Mouse (Mus musculus) CH12.LX (cell line): ENCODE measurements at regions not wholly inside any gene's neighbourhood (a gene's known extent, or its start where the extent isn't known, plus 50 kb on each side); places are given as distances from the start of the nearest gene placed in this dataset.
A peak's percentile ranks its signal among the peaks of the same experiment; 100 is the strongest.

Experiments
- DNase-seq: peaks from one replicate; pipeline ENCODE4 v3.0.0-alpha.2; 2013; ENCODE audit errors: extremely low read depth
- H3K27ac ChIP-seq: 2 replicates; pipeline ENCODE4 v1.5.1; 2012; ENCODE audit warnings: low read depth, mild to moderate bottlenecking, control low read depth, moderate library complexity; ENCODE audit not compliant: insufficient read depth
- H3K27me3 ChIP-seq: replicated peaks from 2 replicates; pipeline ENCODE3; 2012; ENCODE audit warnings: inconsistent platforms
- H3K36me3 ChIP-seq, 2 experiments: replicated peaks in 1 of 2; 2 replicates each; pipeline versions ENCODE3 to v1.6.1; 2012; ENCODE audit warnings: inconsistent platforms in 1 of 2, low read length in 1 of 2, mild to moderate bottlenecking in 1 of 2, mixed read lengths in 1 of 2, moderate library complexity in 1 of 2; ENCODE audit not compliant: control insufficient read depth in 1 of 2, insufficient read depth in 1 of 2
- H3K4me1 ChIP-seq, 2 experiments: 2 replicates each; pipeline ENCODE4 v1.6.1; 2012; ENCODE audit warnings: inconsistent platforms in 1 of 2, moderate library complexity in 1 of 2; ENCODE audit not compliant: insufficient read depth in 2 of 2, control insufficient read depth in 1 of 2
- H3K4me2 ChIP-seq: 2 replicates; pipeline ENCODE4 v1.6.1; 2012; ENCODE audit warnings: low read depth, mild to moderate bottlenecking, control low read depth; ENCODE audit not compliant: poor library complexity, insufficient read depth, severe bottlenecking
- H3K4me3 ChIP-seq, 3 experiments: fragments of 150-350 bp in 1 of 3; sonication (generic) in 1 of 3; replicated peaks in 1 of 3; 2 replicates each; pipeline versions ENCODE3 to v1.5.1; 2011 to 2012; ENCODE audit warnings: low read depth in 2 of 3, low read length in 2 of 3, mild to moderate bottlenecking in 2 of 3, moderate library complexity in 2 of 3, control low read depth in 1 of 3, improper control_type of control experiment in 1 of 3, inconsistent platforms in 1 of 3, mixed read lengths in 1 of 3; ENCODE audit not compliant: poor library complexity in 1 of 3
- H3K79me2 ChIP-seq: replicated peaks from 2 replicates; pipeline ENCODE4 v1.6.1; 2012; ENCODE audit warnings: mild to moderate bottlenecking, moderate library complexity; ENCODE audit not compliant: control insufficient read depth, poor library complexity, insufficient read depth, severe bottlenecking; ENCODE audit errors: extremely low read depth
- H3K9ac ChIP-seq: 2 replicates; pipeline ENCODE4 v1.6.1; 2012; ENCODE audit warnings: low read depth, mild to moderate bottlenecking, control low read depth, moderate library complexity; ENCODE audit not compliant: insufficient read depth
- H3K9me3 ChIP-seq: replicated peaks from 2 replicates; pipeline ENCODE3; 2012; ENCODE audit warnings: low read length, inconsistent platforms, mixed read lengths
- CHD1 ChIP-seq: IDR thresholded peaks from 2 replicates; pipeline ENCODE4 v1.6.1; 2012; ENCODE audit warnings: low read depth, low read length, improper control_type of control experiment, inconsistent platforms
- CTCF ChIP-seq, 2 experiments: IDR thresholded peaks in 1 of 2; conservative IDR thresholded peaks in 1 of 2; 2 replicates each; pipeline ENCODE4 v1.5.1; 2011 to 2012; ENCODE audit warnings: low read depth in 2 of 2, low read length in 2 of 2, improper control_type of control experiment in 1 of 2, inconsistent platforms in 1 of 2, mild to moderate bottlenecking in 1 of 2, moderate library complexity in 1 of 2
- ELF1 ChIP-seq: IDR thresholded peaks from 2 replicates; pipeline ENCODE4 v1.6.1; 2014; ENCODE audit warnings: low read depth, mild to moderate bottlenecking, inconsistent platforms, low read length, improper control_type of control experiment
- EP300 ChIP-seq: IDR thresholded peaks from 2 replicates; pipeline ENCODE4 v1.6.1; 2011; ENCODE audit warnings: low read length, improper control_type of control experiment
- HCFC1 ChIP-seq: IDR thresholded peaks from 2 replicates; pipeline ENCODE4 v1.6.1; 2012; ENCODE audit warnings: low read depth, mild to moderate bottlenecking, inconsistent platforms, low read length, improper control_type of control experiment
- KAT2A ChIP-seq: IDR thresholded peaks from 2 replicates; pipeline ENCODE4 v1.6.1; 2012; ENCODE audit warnings: low read length, improper control_type of control experiment, inconsistent platforms; ENCODE audit not compliant: insufficient replicate concordance
- MAX ChIP-seq: IDR thresholded peaks from 2 replicates; pipeline ENCODE4 v1.6.1; 2011; ENCODE audit warnings: low read length, improper control_type of control experiment
- MEF2A ChIP-seq: IDR thresholded peaks from 2 replicates; pipeline ENCODE4 v1.6.1; 2014; ENCODE audit warnings: low read depth, mild to moderate bottlenecking, inconsistent platforms, low read length, improper control_type of control experiment, borderline replicate concordance
- MXI1 ChIP-seq: IDR thresholded peaks from 2 replicates; pipeline ENCODE4 v1.6.1; 2011; ENCODE audit warnings: mild to moderate bottlenecking, low read depth, low read length, improper control_type of control experiment
- POLR2A ChIP-seq: IDR thresholded peaks from 2 replicates; pipeline ENCODE4 v1.6.1; 2011; ENCODE audit warnings: low read depth, mild to moderate bottlenecking, improper control_type of control experiment, low read length
- POLR2AphosphoS2 ChIP-seq: IDR thresholded peaks from 2 replicates; pipeline ENCODE4 v1.6.1; 2011; ENCODE audit warnings: low read depth, low read length, improper control_type of control experiment
- RCOR1 ChIP-seq: conservative IDR thresholded peaks from 2 replicates; pipeline ENCODE4 v1.6.1; 2012; ENCODE audit warnings: low read depth, mild to moderate bottlenecking, inconsistent platforms, low read length, improper control_type of control experiment
- SIN3A ChIP-seq: IDR thresholded peaks from 2 replicates; pipeline ENCODE4 v1.6.1; 2012; ENCODE audit warnings: low read length, improper control_type of control experiment, inconsistent platforms
- SMC3 ChIP-seq: IDR thresholded peaks from 2 replicates; pipeline ENCODE4 v1.6.1; 2011; ENCODE audit warnings: low read depth, low read length, improper control_type of control experiment
- UBTF ChIP-seq: IDR thresholded peaks from 2 replicates; pipeline ENCODE4 v1.6.1; 2012; ENCODE audit warnings: low read depth, mild to moderate bottlenecking, inconsistent platforms, low read length, improper control_type of control experiment, moderate library complexity
- USF1 ChIP-seq: IDR thresholded peaks from 2 replicates; pipeline ENCODE4 v1.6.1; 2014; ENCODE audit warnings: low read depth, mild to moderate bottlenecking, inconsistent platforms, low read length, improper control_type of control experiment
- ZC3H11A ChIP-seq: IDR thresholded peaks from 2 replicates; pipeline ENCODE4 v1.6.1; 2012; ENCODE audit warnings: low read depth, mild to moderate bottlenecking, inconsistent platforms, low read length, improper control_type of control experiment
- ZKSCAN1 ChIP-seq: IDR thresholded peaks from 2 replicates; pipeline ENCODE4 v1.6.1; 2012; ENCODE audit warnings: low read depth, inconsistent platforms, low read length, improper control_type of control experiment, borderline replicate concordance
- ZMIZ1 ChIP-seq: IDR thresholded peaks from 2 replicates; pipeline ENCODE4 v1.6.1; 2012; ENCODE audit warnings: low read depth, mild to moderate bottlenecking, inconsistent platforms, low read length, improper control_type of control experiment
- dilution Hi-C: fragments of 300-500 bp; cut with MboI; formaldehyde crosslinking; loops from 2 replicates; pipeline ENCODE4 v1.14.3; 2020; ENCODE audit warnings: low sequenced_read_pairs; ENCODE audit not compliant: extremely low pct_unique_long_range_greater_than_20kb, extremely low pct_ligation_motif_present
- in situ Hi-C: fragments of 300-500 bp; cut with MboI; formaldehyde crosslinking; loops from 3 replicates; pipeline ENCODE4 v1.14.3; 2019; ENCODE audit warnings: low sequenced_read_pairs, low pct_ligation_motif_present, low pct_unique_long_range_greater_than_20kb, mixed read lengths

DNA sequence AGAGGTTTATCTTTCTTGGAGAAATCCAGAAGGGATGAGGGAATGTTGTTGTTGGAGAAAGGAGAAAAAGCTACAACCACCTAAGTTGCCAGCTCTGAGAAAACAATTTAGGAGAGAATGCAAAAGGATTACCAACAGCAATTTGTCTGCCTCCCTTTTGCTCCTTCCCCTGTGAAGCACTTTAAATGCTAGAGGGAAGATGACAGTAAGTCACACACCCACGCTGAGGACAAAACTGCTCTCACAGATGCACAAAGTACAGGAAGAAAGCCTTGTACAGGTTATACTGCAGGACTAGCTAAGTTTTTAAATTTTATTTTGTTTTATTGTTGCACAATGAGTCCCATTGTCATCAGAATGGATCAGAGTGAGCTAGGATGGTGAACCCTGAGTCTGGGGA is 83.7 kb upstream of the Spdl1 start:
- in situ Hi-C loops (no loop called here), dilution Hi-C loops (no loop called here)
- H3K27ac ChIP-seq = no peak overlapping the region
- peaks cover 8% of the 10 kb centered on the region for H3K9me3 ChIP-seq
- no peaks in the 10 kb centered on the region for H3K79me2 ChIP-seq
- H3K9ac ChIP-seq = peak overlapping the region; percentile 83
- no peak for DNase-seq
- H3K4me1 ChIP-seq = peaks cover 4 to 27% of the 10 kb centered on the region in 2 experiments
- peak overlapping the region; percentile 77 for H3K4me2 ChIP-seq
- H3K27me3 ChIP-seq = no peaks in the 10 kb centered on the region
- H3K4me3 ChIP-seq = no peak overlapping the region
- no peak for TF ChIP-seq USF1
- TF ChIP-seq MEF2A = no peak
- TF ChIP-seq ZC3H11A = no peak
- TF ChIP-seq CTCF (conservative IDR thresholded peaks at IDR 0.05 in 1 of 2, IDR thresholded peaks at IDR 0.05 in 1 of 2; ENCODE audit: low read depth in 2 of 2, low read length in 2 of 2) = no peak
- TF ChIP-seq RCOR1 = no peak
- no peak for TF ChIP-seq EP300
- TF ChIP-seq ZKSCAN1 = no peak
- TF ChIP-seq HCFC1 = no peak
- H3K36me3 ChIP-seq = no peaks in the 10 kb centered on the region

DNA sequence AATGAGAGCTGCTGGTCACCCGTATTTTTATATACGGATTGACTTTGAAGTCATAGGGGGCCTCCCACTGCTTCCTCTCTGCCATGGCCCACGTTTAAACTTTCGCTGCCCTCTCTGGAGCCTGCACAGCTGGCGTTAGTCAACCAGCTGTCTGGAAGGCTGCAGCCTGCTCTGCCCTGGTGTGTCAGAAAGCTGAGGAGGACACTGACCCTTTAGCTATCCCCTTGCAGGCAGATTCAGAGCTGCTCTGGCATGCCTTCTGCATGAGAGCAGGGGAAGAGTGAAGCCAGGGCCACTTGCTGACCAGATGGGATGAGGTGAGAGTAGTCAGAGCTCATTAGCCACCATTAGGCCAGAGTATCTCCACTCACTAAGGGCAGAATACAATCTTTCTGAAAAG is 76.4 kb upstream of the Spdl1 start:
- H3K4me3 ChIP-seq = no peak overlapping the region
- TF ChIP-seq MXI1 = no peak
- no peak for TF ChIP-seq KAT2A
- no peak for TF ChIP-seq MAX
- TF ChIP-seq CHD1 = no peak
- TF ChIP-seq UBTF = no peak
- no peak for TF ChIP-seq ZC3H11A
- no peak for TF ChIP-seq ZMIZ1
- no peak for TF ChIP-seq SMC3
- TF ChIP-seq ELF1 = no peak
- TF ChIP-seq POLR2A = no peak
- no peak for TF ChIP-seq SIN3A
- no peak for TF ChIP-seq POLR2AphosphoS2

More for the DNA sequence above, 76.4 kb upstream of the Spdl1 start:
- Histone ChIP-seq H3K36me3 (no peaks in the 10 kb centered on the region), H3K79me2 (no peaks in the 10 kb centered on the region), H3K4me1 (peaks cover 12 to 25% of the 10 kb centered on the region in 2 experiments), H3K4me2 (no peak overlapping the region), H3K9ac (no peak overlapping the region), H3K9me3 (no peaks in the 10 kb centered on the region), H3K27ac (no peak overlapping the region), H3K27me3 (no peaks in the 10 kb centered on the region)
- no peak for DNase-seq
- dilution Hi-C loops (no loop called here), in situ Hi-C loops (no loop called here)
